Mouse (Mus musculus) lung, adult 2 months (tissue): Measurements from ENCODE around the gene Arid3a.

Source experiments
- CTCF ChIP-seq: fragments of 200-500 bp; IDR thresholded peaks from 2 replicates; pipeline ENCODE4 v1.5.1; 2011; ENCODE audit warnings: mild to moderate bottlenecking, low read length, control low read depth; ENCODE audit not compliant: insufficient read depth
- POLR2A ChIP-seq: fragments of 200-500 bp; IDR thresholded peaks from 2 replicates; pipeline ENCODE4 v1.6.1; 2011; ENCODE audit warnings: low read depth, mild to moderate bottlenecking, control low read depth, low read length, borderline replicate concordance; ENCODE audit errors: extremely low read depth

- no peak for TF ChIP-seq POLR2A
- TF ChIP-seq CTCF: no peak
Observed at GRCm38 (mm10) chr10:79943471-79943901, 16.6 kb downstream of the Arid3a start.
